Mouse (Mus musculus) frontal cortex, postnatal 36 days (tissue): ENCODE data around the gene Ascl2.

ENCODE experiments used
- DNase-seq, 2 experiments: peaks; one replicate each; pipeline ENCODE4 v3.0.0; 2022; ENCODE audit warnings: low spot score in 2 of 2

Gene Ascl2

DNA sequence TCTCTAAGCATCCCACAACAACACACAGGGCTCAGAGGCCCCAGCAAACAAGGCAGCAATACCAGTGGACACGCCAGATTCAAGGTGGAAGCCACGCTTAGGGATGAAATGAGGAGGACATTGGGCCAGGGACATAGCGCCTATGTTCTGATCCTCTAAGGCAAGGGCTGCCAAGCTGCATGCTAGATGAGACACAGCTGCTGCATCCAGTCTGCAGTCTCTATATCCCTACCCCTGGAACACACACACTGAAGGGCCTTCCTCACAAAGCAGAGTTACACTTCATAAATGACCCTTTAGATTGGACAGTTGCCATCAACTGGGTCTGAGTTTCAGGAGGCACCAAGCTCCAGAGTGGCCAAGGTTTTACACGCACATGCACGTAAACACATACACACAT, 51.4 kb downstream of the Ascl2 start:
- DNase-seq = no peak
